Mouse (Mus musculus): ENCODE results near the gene Ppfia4.
A peak's percentile ranks its signal among the peaks of the same experiment; 100 is the strongest.

Ppfia4 gene

GRCm38 (mm10) chr1:134332770-134333271 lies at the start of gene Ppfia4:
Gene Ppfia4 (minus strand): TSS chr1:134332928.
- DNase-seq (ENCODE audit: low spot score in 2 of 2), result peak; percentile 28 to 39

GRCm38 (mm10) chr1:134381795-134382625 lies 49.3 kb upstream of the Ppfia4 start:
- peak; percentile 19 to 49 for DNase-seq (ENCODE audit: low spot score in 2 of 2)

- no peak for DNase-seq (ENCODE audit: low spot score in 2 of 2)
Observed at GRCm38 (mm10) chr1:134381051-134381450, 48.3 kb upstream of the Ppfia4 start.

- DNase-seq (ENCODE audit: low spot score in 2 of 2), result no peak
Observed at GRCm38 (mm10) chr1:134374124-134374523, 41.4 kb upstream of the Ppfia4 start.

- DNase-seq (ENCODE audit: low spot score in 2 of 2), result peak in 1 of 2 experiments; percentile 47
Observed at GRCm38 (mm10) chr1:134368777-134369337, 36.1 kb upstream of the Ppfia4 start.

GRCm38 (mm10) chr1:134365491-134365890 lies 32.8 kb upstream of the Ppfia4 start:
- no peak for DNase-seq (ENCODE audit: low spot score in 2 of 2)

GRCm38 (mm10) chr1:134363194-134363593 lies 30.5 kb upstream of the Ppfia4 start:
- no peak for DNase-seq (ENCODE audit: low spot score in 2 of 2)

- DNase-seq (ENCODE audit: low spot score in 2 of 2), result peak; percentile 96 to 97
Observed at GRCm38 (mm10) chr1:134361857-134362212, 29.1 kb upstream of the Ppfia4 start, which contains the start of gene Tmem183a. Gene Tmem183a (minus strand): TSS chr1:134361979.

- DNase-seq (ENCODE audit: low spot score in 2 of 2), result no peak
Observed at GRCm38 (mm10) chr1:134361195-134361856, 28.6 kb upstream of the Ppfia4 start.

GRCm38 (mm10) chr1:134360656-134361055 lies 27.9 kb upstream of the Ppfia4 start:
- DNase-seq (ENCODE audit: low spot score in 2 of 2), result no peak

GRCm38 (mm10) chr1:134357461-134357860 lies 24.7 kb upstream of the Ppfia4 start:
- no peak for DNase-seq (ENCODE audit: low spot score in 2 of 2)

- DNase-seq (ENCODE audit: low spot score in 2 of 2), result no peak
Observed at GRCm38 (mm10) chr1:134353326-134353725, 20.6 kb upstream of the Ppfia4 start.

GRCm38 (mm10) chr1:134347791-134348190 lies 15.1 kb upstream of the Ppfia4 start:
- no peak for DNase-seq (ENCODE audit: low spot score in 2 of 2)

GRCm38 (mm10) chr1:134345075-134345474 lies 12.3 kb upstream of the Ppfia4 start:
- no peak for DNase-seq (ENCODE audit: low spot score in 2 of 2)

- peak; percentile 23 to 26 for DNase-seq (ENCODE audit: low spot score in 2 of 2)
Observed at GRCm38 (mm10) chr1:134344005-134344950, 11.6 kb upstream of the Ppfia4 start.

GRCm38 (mm10) chr1:134343567-134343966 lies 10.8 kb upstream of the Ppfia4 start:
- no peak for DNase-seq (ENCODE audit: low spot score in 2 of 2)

GRCm38 (mm10) chr1:134342781-134343310 lies 10.1 kb upstream of the Ppfia4 start:
- no peak for DNase-seq (ENCODE audit: low spot score in 2 of 2)

- no peak for DNase-seq (ENCODE audit: low spot score in 2 of 2)
Observed at GRCm38 (mm10) chr1:134342278-134342664, 9.5 kb upstream of the Ppfia4 start.

- DNase-seq (ENCODE audit: low spot score in 2 of 2), result no peak
Observed at GRCm38 (mm10) chr1:134341641-134342277, 9.0 kb upstream of the Ppfia4 start.

GRCm38 (mm10) chr1:134339757-134340619 lies 7.3 kb upstream of the Ppfia4 start:
- DNase-seq (ENCODE audit: low spot score in 2 of 2), result no peak

Data from heart, adult 9 months (tissue).